Mouse (Mus musculus): ENCODE data around the gene Cmtm2a.
"Not testable (repeated sequence)": the region's sequence is repeated elsewhere in the genome, so short reads cannot be mapped to it uniquely, and the experiment has no call there.

Gene Cmtm2a

GRCm38 (mm10) chr8:104294396-104294795, 1.4 kb upstream of the Cmtm2a start:
- DNase-seq, result no peak

- no peak for DNase-seq
Measured at GRCm38 (mm10) chr8:104268937-104269440, 24.0 kb downstream of the Cmtm2a start.

- no peak for DNase-seq
Measured at GRCm38 (mm10) chr8:104268368-104268767, 24.6 kb downstream of the Cmtm2a start.

- not testable (repeated sequence) for DNase-seq
Measured at GRCm38 (mm10) chr8:104264271-104264935, 28.6 kb downstream of the Cmtm2a start.

- not testable (repeated sequence) for DNase-seq
Measured at GRCm38 (mm10) chr8:104261802-104262201, 31.2 kb downstream of the Cmtm2a start.

GRCm38 (mm10) chr8:104253016-104253415, 40.0 kb downstream of the Cmtm2a start:
- peak; percentile 60 for DNase-seq

GRCm38 (mm10) chr8:104251461-104251860, 41.5 kb downstream of the Cmtm2a start:
- DNase-seq, result peak; percentile 34

GRCm38 (mm10) chr8:104250439-104251367, 42.3 kb downstream of the Cmtm2a start, which contains the start of gene Cklf:
Cklf (plus strand) TSS chr8:104250861.
- peak; percentile 92 for DNase-seq

- DNase-seq, result no peak
Measured at GRCm38 (mm10) chr8:104249442-104249996, 43.5 kb downstream of the Cmtm2a start.

GRCm38 (mm10) chr8:104248276-104248675, 44.7 kb downstream of the Cmtm2a start, which contains the start of gene Tk2:
Tk2 (minus strand) TSS chr8:104248558.
- DNase-seq, result peak; percentile 93

- DNase-seq, result peak; percentile 27
Measured at GRCm38 (mm10) chr8:104247908-104248275, 45.1 kb downstream of the Cmtm2a start.

GRCm38 (mm10) chr8:104247054-104247907, 45.7 kb downstream of the Cmtm2a start:
- DNase-seq, result peak; percentile 32

- no peak for DNase-seq
Measured at GRCm38 (mm10) chr8:104246621-104247020, 46.4 kb downstream of the Cmtm2a start.

- no peak for DNase-seq
Measured at GRCm38 (mm10) chr8:104242038-104242644, 50.8 kb downstream of the Cmtm2a start.

GRCm38 (mm10) chr8:104239418-104239861, 53.5 kb downstream of the Cmtm2a start:
- no peak for DNase-seq

- DNase-seq, result peak; percentile 28
Measured at GRCm38 (mm10) chr8:104234573-104234972, 58.4 kb downstream of the Cmtm2a start.

GRCm38 (mm10) chr8:104232919-104233318, 60.1 kb downstream of the Cmtm2a start:
- DNase-seq, result no peak

GRCm38 (mm10) chr8:104232039-104232438, 60.9 kb downstream of the Cmtm2a start:
- no peak for DNase-seq

All from liver (tissue).